Mouse (Mus musculus) left cerebral cortex, adult 2 months (tissue): Measurements from ENCODE around the gene Ndufa1. TPM values are rescaled to one million over a fixed set of nuclear protein-coding genes. Genes with fewer than 3 reads are reported as not detected.
"Not testable (repeated sequence)": the region's sequence is repeated elsewhere in the genome, so short reads cannot be mapped to it uniquely, and the experiment has no call there.

Source experiments
- DNase-seq, 2 experiments: peaks; one replicate each; pipeline ENCODE4 v3.0.0; 2021 to 2022; ENCODE audit warnings: low spot score in 2 of 2, mixed read lengths in 1 of 2; ENCODE audit errors: extremely low spot score in 1 of 2
- H3K27ac ChIP-seq: fragments of 200-600 bp; 2 replicates; pipeline ENCODE4 v1.8.1; 2022
- H3K4me3 ChIP-seq: fragments of 200-600 bp; 2 replicates; pipeline ENCODE4 v1.8.1; 2022
- CTCF ChIP-seq: fragments of 200-600 bp; IDR thresholded peaks from 2 replicates; pipeline ENCODE4 v1.8.1; 2022; ENCODE audit warnings: antibody characterized with exemption, mild to moderate bottlenecking, moderate library complexity
- intact Hi-C: fragments of 180-260 bp; cut with DNase I; formaldehyde crosslinking; loops from one replicate; pipeline ENCODE4 v1.15.1; 2025
- long read RNA-seq, 2 experiments: library from polyadenylated mRNA; stranded (forward); transcript quantifications; one replicate each; pipeline ENCODE4 v2.0.0; 2021; ENCODE audit warnings: borderline mapping rate in 2 of 2
- total RNA-seq, 2 experiments: library from RNA; stranded (reverse); gene quantifications; 2 replicates each; pipeline ENCODE4 v1.2.3; 2021

Gene Ndufa1
- 100 to 1,000 TPM; 177 to 201 TPM for total RNA-seq
- long read RNA-seq, experiment 1, transcript Ndufa1-201 (3 exons, 419 nt): major isoform, 66 of 76 reads
- long read RNA-seq, experiment 1, partial matches to known transcripts: 9 of 76 reads
- long read RNA-seq, experiment 1, other reads (novel, unspliced or antisense): 1 of 76 reads
- long read RNA-seq, experiment 2, transcript Ndufa1-201 (3 exons, 419 nt): major isoform, 67 of 71 reads
- long read RNA-seq, experiment 2, partial matches to known transcripts: 4 of 71 reads
- long read RNA-seq, experiment 2, other reads (novel, unspliced or antisense): 0 of 71 reads

DNA sequence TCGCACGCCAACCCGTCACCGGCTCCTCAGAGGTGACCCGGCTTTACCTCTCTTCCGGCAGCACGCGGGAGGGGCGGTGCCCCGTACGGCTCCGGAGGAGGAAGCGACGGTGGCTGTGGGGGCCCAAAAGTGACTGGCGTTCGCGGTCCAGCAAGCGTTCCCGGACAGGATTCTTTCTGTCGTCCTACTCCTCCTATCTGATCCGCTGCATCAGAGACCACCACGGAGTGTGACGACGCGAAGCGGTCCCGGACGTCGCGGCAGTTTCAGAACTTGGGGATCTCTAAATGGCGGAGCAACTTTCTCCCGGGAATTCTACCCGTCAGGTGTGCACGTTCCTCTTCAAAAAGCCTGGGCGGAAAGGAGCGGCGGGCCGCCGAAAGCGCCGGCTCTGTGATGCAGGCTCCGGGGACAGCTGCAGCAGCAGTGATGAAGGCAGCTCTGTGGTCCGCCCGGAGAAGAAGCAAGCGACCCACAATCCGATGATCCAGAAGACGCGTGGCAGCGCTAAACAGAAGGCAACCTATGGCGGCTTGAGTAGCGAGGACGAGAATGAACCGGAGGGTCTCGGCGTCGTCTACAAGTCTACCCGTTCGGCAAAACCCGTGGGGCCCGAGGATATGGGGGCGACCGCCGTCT lies at the start of gene Ndufa1, which contains the start of gene Rnf113a1:
Gene Ndufa1 (minus strand): TSS at position 59 of the 639 bp plus-strand sequence.
Gene Rnf113a1 (plus strand): TSS at position 141 of the 639 bp plus-strand sequence.
- intact Hi-C loops: no loop called here
- TF ChIP-seq CTCF: no peak
- H3K4me3 ChIP-seq: peak within 1 kb of the TSS; percentile 58
- DNase-seq: peak; percentile 84 to 85
- peak within 1 kb of the TSS; percentile 71 for H3K27ac ChIP-seq

DNA sequence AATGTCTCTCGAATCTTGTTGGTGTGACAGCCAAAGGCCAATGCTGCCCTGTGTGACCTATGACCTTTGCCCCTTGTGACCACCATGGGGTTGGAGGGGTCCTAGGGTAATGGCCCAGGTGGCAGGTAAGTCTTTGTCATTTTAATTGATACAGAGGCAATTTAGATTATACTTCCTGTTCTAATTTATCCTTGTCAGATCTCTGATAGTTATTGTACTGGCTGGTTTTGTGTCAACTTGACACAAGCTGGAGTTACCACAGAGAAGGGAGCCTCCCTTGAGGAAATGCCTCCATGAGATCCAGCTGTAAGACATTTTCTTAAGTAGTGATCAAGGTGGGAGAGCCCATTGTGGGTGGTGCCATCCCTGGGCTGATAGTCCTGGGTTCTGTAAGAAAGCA lies 31.2 kb upstream of the Ndufa1 start, which contains the start of gene Rhox1:
Gene Rhox1 (minus strand): TSS at position 101 of the 400 bp plus-strand sequence.
- H3K27ac ChIP-seq, H3K4me3 ChIP-seq, intact Hi-C loops, DNase-seq: not testable (repeated sequence)

DNA sequence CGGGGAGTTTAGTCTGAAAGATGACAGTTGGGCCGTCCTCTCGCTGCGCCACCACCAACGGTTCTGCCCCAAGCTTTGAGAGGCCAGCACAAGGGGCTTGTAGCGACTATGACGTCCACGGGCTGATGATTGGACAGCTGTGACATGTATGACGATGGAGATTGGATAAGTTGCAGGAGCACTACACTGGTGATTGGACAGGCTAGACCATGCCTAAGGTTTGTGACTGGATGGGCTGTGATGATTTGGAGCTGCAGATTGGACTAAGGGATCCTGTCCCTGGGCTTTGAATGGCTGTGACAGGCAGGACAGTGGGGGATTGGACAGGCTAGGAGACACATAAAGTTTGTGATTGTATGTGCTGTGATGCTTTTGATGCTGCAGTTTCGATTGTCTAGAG lies 20.0 kb upstream of the Ndufa1 start, which contains the start of gene Gm9:
Gene Gm9 (minus strand): TSS at position 101 of the 400 bp plus-strand sequence.
- TF ChIP-seq CTCF: no peak
- DNase-seq: no peak
- H3K4me3 ChIP-seq: no peak within 1 kb of the TSS
- intact Hi-C loops: no loop called here
- H3K27ac ChIP-seq: no peak within 1 kb of the TSS

DNA sequence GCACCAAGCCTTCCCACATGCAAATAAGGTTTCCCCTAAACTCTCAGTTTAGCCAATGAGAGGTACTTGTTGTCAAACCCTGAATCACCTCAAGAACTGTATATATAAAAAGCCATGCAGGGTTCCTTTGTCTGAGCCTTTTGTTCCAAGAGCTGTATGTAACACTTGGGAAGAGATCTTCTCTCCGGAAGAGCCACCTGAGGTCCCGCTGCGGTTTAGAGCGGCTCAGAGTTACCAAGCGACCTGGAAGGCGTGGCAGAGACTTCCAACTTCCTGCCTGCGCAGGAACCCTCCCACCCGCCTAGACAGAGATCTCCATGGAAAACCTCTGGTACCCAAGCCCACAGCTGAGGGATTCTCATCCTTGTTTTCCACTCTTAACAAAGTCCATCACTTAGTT lies 7.7 kb upstream of the Ndufa1 start:
- intact Hi-C loops: no loop called here

DNA sequence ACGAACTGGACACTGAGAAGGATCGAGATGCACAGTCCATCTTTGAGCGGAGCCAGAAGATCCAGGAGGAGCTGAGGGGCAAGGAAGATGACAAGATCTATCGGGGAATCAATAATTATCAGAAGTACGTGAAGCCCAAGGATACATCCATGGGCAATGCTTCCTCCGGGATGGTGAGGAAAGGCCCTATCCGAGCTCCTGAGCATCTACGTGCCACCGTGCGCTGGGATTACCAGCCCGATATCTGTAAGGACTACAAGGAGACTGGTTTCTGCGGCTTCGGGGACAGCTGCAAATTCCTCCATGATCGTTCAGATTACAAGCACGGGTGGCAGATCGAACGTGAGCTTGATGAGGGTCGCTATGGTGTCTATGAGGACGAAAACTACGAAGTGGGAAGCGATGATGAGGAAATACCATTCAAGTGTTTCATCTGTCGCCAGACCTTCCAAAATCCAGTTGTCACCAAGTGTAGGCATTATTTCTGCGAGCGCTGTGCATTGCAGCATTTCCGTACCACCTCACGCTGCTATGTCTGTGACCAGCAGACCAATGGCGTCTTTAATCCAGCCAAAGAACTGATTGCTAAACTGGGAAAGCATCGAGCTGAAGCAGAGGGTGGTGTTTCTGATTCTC lies 899 bp upstream of the Ndufa1 start:
- TF ChIP-seq CTCF: no peak
- Histone ChIP-seq H3K27ac (peak overlapping the region; percentile 71), H3K4me3 (peak overlapping the region; percentile 58)
- DNase-seq: peak; percentile 10 to 16
- intact Hi-C loops: no loop called here

More for the DNA sequence above, 7.7 kb upstream of the Ndufa1 start:
- DNase-seq: no peak
- Histone ChIP-seq H3K4me3 (no peak overlapping the region), H3K27ac (no peak overlapping the region)
- no peak for TF ChIP-seq CTCF

DNA sequence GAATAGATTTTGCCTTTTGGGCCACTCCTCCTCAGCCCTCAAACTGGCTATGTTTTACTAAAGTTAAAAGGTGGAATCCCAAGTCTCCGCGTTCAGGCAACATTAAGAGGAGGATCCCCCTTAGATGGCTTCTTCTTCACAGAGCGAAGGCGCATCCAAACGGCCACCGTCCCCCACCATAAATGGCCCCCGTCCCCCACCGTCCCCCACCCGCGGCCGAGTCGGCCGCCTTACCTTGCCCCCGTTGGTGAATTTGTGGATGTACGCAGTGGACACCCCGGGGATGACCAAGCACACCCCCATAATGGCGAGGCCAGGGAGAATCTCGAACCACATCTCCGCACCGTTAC lies 233 bp downstream of the Ndufa1 start:
- TF ChIP-seq CTCF: no peak
- Histone ChIP-seq H3K4me3 (peak overlapping the region; percentile 58), H3K27ac (peak overlapping the region; percentile 71)
- no peak for DNase-seq
- intact Hi-C loops: no loop called here

DNA sequence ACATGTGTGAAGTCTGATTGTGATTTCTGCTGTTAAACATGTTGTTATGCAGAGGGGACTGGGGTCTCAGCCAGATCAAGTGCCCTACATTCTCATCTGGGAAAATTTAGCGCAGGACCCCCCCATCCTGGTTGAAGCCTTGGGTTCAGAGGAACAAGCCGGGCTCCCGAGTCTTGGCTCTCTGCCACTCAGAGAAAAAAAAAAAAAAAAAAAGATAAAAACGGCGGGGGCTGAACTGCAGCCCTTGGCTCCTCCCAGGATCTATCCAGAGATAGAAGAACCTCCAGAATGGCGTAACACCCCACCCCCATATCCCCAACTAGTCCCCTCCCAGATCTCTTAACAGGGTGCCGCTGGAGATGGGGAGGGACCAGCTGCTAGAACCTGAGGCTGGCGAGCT lies 6.6 kb downstream of the Ndufa1 start:
- DNase-seq, H3K4me3 ChIP-seq, intact Hi-C loops, H3K27ac ChIP-seq: not testable (repeated sequence)

DNA sequence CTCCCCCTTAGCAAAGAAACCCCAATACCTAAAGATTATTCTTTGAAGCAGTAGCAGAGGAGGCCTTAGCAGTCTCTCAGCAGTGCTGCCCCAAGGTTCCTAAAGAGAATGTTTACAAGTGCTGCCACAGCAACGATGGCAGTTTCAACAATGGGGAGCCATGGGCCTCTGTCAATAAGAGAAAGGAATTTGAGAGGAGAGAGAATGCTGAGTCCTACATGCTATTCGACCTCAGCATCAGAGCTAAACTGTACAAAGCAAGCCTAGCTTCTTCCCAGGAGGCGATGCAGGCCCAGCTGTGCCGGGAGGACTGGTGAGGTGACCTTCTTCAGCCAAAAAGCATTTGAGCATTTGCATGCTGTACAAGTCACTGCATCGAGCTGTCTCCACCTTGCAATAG lies 22.2 kb downstream of the Ndufa1 start, which contains the start of gene Akap14:
Gene Akap14 (minus strand): TSS at position 101 of the 400 bp plus-strand sequence.
- no peak for DNase-seq
- no peak within 1 kb of the TSS for H3K27ac ChIP-seq
- H3K4me3 ChIP-seq: no peak within 1 kb of the TSS
- no peak for TF ChIP-seq CTCF
- intact Hi-C loops: no loop called here

DNA sequence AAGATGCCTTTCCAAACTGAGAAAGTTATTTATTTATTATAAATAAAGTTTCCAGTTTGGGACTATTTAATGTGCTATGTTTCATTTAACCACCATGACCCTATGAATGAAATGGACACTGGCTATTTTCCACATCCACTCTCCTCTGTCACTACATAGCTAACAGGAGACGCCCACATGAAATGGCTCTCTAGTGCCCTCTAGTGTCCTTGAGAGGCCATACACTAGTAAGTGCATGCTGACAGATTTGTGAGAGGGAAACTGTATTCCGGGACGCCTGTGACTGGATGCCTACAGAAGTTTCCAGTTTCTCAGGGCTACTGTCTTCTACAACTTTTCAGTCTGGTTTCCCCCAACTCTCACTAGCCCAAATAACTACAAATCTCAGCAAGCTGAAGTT lies 23.9 kb downstream of the Ndufa1 start:
- no peak for DNase-seq
- intact Hi-C loops: no loop called here
- H3K27ac ChIP-seq: no peak overlapping the region
- TF ChIP-seq CTCF: peak; percentile 65
- H3K4me3 ChIP-seq: no peak overlapping the region

DNA sequence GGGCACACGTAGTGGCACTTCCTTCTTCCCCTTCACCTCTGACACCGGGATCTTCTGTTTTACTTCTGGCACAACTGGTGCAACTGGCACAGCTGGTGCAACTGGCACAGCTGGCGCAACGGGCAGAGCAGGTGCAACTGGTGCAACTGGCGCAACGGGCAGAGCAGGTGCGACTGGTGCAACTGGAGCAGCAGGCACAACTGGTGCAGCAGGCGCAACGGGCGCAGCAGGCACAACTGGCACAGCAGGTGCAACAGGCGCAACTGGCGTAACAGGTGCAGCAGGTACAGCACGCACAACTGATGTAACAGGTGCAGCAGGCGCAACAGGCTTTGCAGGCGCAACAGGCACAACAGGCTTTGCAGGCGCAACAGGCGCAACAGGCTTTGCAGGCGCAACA lies 27.8 kb downstream of the Ndufa1 start:
- intact Hi-C loops: no loop called here
- no peak for DNase-seq
- TF ChIP-seq CTCF: no peak
- Histone ChIP-seq H3K27ac (no peak overlapping the region), H3K4me3 (no peak overlapping the region)

DNA sequence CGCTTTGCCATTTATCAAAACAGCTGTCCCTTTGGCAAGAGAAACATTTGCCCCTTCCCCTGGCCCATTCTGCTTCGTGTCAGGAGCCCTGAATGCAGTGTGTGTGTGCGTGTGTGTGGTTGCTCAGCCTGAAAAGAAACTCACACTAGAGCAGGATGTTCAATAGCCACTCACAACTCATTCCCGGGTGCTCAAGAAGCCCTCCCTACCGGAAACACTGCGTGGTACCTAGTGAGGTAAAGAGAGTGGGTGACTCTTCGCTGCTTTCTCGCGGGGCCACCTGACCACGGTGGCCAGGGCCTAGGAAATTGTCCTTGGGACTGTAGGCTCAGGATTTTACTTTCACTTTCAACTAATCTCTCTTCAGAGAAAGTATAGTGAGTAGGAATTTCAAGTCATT lies 29.8 kb downstream of the Ndufa1 start:
- no peak for TF ChIP-seq CTCF
- intact Hi-C loops: no loop called here

DNA sequence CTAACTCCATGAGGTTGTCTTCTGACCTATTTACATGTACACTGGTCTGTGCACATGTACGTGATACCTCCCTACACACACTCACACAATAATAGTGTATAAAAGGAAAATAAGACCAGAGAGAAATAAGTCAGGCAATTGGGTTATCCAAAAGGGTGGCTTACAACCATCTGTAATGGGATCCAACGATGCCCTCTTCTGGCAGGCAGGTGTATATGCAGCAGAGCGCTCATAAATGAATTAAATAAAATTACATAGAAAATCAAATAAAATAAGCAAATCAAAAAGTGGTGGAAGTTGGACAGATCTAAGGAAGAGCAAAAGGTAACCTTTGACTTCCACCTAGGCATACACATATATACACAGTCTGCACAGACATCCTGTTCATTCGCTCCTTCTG lies 33.1 kb downstream of the Ndufa1 start:
- intact Hi-C loops: no loop called here
- DNase-seq: no peak
- peak; percentile 52 for TF ChIP-seq CTCF
- no peak overlapping the region for H3K27ac ChIP-seq
- no peak overlapping the region for H3K4me3 ChIP-seq

More for the DNA sequence above, 29.8 kb downstream of the Ndufa1 start:
- DNase-seq: no peak
- Histone ChIP-seq H3K4me3 (no peak overlapping the region), H3K27ac (no peak overlapping the region)
